Mouse (Mus musculus) kidney, postnatal 25 days (tissue): ENCODE measurements around the gene Llgl1.
A peak's percentile ranks its signal among the peaks of the same experiment; 100 is the strongest.

Source experiments
- DNase-seq, 2 experiments: peaks; one replicate each; pipeline ENCODE4 v3.0.0; 2021; ENCODE audit warnings: mixed read lengths in 2 of 2

Gene Llgl1

DNA sequence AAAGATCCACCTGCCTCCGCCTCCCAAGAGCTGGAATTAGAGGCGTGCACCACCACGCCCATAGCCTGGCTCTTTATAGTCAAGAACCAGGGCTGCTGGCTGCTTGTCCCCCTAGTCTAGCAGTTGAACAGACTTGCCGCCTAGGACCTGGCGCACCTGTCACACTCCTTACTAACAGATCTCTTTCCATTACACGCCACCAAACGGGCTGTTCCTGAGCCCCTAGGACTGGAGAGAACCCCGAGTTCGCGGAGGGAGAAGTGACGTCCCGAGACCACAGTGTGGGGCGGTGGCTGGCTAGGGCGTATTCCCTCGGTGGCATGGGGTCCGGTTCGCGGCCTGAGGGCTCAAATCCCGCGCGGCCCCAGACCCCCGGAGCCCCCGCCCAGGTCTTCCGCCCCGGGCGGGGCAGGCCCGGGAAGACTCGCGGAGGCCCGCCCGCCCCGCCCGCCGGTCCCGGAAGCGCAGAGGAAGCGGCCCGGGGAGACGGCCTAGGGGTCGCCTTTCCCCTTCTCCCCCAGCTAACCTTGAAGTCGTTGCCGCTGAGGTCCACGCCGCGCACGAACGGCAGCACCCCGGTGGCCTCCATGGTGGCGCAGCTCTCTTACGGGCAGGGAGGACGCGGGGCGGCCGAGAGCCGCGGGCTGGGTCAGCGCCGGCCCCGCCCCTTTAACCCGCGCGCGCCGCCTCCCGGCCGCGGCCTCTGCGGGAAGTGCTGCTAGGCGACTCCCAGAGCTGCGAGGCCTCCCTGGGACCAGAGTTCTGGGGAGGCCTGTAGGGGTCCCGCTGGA, 27.3 kb downstream of the Llgl1 start, which contains the start of gene Flii:
Gene Flii, minus strand, starts transcription at position 663 of the 791 bp plus-strand sequence.
- DNase-seq, result peak; percentile 84 to 91

DNA sequence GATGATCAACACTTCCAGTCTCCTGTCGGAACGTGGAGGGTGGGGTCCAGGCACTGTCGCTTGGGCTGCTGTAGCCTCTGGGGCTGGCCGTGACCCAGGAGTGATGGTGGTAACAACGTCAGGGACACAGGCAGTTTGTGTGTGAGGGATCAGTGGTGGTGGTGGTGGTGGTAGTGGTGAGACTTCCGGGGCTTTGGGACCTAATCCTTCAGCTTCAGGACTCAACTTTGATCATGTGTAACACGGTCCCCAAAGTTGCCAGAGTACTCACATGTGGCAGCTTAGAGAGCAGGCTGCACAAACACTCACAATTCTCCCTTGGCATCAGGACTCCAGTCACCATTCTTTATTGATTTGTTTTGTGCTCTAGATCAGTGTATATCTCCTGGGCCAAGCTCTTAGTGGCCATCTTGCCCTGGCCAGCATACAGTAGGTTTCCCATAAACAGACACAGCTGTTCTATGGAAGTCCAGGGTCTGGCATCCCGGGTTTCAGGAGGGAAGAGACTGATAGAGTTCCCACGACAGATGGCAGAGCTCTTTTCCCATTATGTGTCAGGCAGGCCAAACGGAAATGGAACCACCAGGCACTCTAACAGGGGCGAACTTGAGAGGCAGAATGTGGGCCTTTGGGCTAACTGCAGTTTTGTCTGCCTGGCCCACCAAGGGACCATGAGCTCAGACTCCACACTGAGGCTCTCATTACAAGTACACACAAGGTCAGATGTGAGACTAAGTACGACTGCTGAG, 28.0 kb downstream of the Llgl1 start:
- no peak for DNase-seq

DNA sequence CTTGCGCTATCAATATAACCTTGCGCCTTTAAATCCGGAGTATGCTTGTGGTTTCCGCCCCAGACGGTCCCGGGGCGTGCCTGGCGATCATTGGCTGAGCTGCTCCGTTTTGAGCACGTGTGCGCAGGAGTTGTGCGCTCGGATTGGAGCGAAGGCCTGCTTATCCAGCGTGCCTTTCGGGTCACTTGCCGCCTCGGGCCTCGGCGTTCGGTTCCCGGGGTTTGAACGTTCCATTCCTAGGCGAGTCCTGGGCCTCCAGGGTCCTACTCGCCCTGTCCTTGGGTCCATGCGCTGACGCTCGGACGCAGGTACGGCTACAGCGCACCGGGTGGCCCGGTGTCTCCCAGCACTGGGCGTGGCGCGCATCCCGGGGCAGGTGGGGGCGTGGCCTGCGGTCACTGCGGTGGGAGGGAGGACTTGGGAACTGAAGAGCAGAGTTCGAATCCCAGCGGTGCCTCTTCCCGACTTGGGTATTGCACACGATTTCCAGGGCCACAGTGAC, 28.8 kb downstream of the Llgl1 start, which contains the start of gene Mief2:
Gene Mief2, plus strand, starts transcription at position 139 of the 502 bp plus-strand sequence.
- peak; percentile 96 to 99 for DNase-seq

DNA sequence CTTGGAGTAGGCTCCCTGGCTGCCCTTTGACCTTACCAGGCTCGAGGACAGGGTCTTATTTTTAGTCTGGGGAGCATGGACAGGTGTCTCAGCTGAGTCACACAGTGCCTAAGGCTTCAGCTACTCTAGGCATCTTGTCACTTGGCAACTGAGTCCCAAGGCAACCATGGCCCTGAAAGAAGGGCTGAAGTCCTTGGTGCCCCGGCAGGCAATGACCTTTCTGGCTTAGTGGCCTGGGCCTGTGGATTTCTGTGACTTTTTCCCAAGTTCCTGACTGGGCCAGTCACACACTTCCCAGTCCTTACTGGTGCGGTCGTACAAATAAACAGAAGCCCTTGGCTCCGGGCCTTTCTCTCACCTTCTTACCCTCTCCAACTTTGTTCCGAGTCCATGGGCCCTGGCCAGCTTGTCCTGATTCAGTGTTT, 29.7 kb downstream of the Llgl1 start:
- no peak for DNase-seq

DNA sequence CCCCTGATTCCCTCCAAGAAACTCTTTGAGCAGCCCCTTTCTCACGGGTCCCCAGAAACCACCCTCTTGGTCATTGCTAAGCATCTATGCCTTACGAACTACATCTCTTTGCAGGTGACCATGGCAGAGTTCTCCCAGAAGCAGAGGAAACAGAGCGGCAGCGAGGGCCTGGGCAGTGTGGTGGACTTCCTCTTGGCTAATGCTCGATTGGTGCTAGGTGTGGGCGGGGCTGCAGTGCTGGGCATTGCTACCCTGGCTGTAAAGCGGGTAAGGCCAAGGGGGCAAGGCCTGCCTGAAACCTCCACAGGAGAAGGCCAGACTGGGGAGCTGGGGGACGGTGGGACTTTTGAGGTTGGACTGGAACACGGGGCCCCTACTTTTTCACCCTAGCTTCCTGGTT, 30.6 kb downstream of the Llgl1 start:
- DNase-seq, result no peak

DNA sequence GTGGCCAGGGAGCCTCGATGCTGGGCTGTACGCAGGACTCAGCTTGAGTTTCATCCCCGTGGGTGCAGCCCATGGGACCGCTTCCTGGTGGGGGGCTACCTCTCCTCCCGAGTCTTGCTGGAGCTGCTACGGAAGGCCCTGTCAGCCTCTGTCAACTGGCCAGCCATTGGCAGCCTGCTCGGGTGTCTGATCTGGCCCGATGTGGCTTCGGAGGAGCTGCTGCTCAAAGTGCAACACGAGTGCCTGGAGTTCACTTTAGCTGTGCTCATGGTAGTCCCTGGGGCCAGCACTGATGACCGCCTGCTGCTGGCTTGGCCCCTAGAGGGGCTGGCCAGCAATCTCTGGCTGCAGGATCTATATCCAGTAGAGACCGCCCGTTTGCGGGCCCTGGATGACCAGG, 31.7 kb downstream of the Llgl1 start:
- no peak for DNase-seq

DNA sequence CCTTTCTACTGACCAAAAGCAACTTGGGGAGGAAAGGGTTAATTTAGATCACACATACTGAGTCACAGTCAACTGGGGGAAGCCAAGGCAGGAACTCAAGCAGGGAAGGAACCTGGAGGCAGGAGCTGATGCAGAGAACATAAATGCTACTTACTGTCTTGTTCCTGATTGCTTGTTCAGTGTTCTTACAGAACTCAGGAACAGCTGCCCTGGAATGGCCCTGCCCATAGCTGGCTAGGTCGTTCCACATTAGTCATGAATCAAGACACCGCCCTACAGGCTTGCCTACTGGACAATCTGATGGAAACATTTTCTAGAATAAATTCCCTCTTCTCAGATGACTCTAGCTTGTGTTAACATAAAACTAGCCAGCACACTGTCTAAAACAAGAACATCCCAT, 34.7 kb downstream of the Llgl1 start:
- no peak for DNase-seq

DNA sequence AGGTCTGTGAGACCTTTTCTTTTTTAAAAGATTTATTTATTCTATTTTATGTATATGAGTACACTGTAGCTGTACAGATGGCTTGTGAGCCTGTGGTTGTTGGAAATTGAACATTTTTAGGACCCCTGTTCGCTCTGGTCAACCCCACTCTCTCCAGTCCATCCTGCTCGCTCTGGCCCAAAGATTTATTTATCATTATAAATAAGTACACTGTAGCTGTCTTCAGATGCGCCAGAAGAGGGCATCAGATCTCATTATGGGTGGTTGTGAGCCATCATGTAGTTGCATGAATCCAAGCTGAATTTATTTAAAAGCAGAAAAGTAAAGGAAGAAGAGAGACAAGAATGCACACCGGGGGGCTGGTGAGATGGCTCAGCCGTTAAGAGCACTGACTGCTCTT, 35.7 kb downstream of the Llgl1 start:
- no peak for DNase-seq

DNA sequence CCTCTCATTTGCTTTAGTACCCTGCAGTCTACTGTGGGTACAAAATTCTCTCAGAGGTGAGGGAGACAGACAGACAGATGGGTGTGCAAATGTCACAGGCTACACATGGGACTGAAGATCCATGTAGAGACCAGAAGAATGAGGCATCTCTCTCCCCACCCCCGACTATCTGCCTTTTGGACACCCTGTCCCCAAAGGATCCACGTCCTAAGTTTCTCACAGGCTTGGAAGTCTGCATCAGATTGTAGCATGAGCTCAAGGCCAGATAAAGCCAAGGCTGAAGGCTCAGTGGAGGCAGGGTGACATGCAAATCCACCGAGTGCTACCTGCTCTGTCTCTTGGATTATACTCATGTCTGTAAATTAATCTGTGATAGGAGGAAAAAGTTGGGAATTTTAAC, 37.0 kb downstream of the Llgl1 start:
- no peak for DNase-seq

DNA sequence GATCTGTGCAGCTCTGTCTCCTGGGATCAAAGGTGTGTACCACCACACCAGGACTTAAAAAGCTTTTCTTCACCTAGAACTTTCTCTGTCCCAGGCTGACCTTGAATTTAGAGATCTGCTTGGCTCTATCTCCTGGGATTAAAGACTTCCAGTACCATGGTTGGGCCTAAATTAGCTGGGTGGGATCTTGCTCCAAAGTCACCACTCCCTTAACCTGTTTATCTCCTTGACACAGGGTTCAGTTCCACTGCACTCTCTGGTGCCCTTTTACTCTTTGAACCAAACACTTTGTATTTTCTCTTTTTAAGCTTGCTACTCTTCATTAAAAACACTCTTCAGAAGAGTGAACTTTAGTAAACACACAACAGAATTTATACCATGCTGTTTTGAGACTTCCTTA, 37.9 kb downstream of the Llgl1 start:
- no peak for DNase-seq

DNA sequence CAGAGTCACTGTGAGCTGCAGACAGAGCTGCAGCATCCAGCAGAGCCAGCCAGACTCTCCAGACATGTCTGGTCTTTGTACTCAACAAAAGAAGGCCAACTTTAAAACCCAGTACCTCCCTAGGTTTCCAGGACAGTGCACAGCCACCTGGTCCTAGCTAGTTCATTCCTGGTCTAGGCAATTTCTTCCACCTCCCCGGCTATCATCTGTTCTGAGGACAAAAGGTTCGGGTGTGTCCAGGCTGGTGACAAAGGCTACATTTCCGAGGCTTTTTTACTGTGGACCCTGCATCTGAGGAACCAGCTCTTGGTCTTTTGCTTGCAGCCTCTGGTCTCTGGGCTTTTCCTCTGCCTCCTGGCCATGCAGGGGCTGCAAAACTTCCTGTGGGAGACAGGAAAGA, 40.8 kb downstream of the Llgl1 start:
- no peak for DNase-seq

DNA sequence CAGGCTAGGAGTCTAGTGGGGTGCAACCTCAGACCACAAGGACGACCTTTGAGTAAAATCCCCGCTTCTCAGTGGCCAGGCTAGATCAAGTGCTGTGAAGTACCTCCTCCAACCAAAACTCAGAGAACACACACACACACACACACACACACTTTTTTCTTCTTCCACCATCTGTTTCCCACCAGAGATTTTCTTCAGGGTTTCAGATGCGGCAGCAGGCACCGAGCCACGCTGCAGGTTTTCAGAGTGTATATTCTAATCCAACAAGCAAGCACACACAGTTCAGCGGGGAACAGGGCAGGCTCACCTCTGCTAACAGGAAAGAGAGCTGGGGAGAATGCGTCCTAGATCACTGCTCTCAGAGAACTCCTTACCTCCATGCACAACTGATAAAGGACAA, 56.0 kb downstream of the Llgl1 start:
- DNase-seq, result no peak

DNA sequence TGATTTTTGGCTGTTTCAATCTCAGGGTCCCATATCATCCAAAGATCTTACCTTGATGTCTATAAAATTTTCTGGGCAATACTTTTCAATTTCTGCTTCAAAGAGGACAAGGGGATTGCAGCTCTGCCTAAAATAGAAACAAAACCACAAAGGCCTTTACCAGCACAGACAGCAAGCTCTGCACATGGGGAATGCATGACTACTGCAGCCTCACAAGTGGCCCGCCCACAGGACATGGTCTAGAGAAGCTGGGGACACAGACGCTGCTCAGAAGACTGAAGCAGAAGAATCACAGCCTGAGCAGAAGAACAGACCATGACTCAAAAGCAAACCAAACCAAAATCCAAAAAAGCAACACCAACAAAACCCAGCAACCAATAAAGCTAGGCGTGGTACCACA, 62.2 kb downstream of the Llgl1 start:
- no peak for DNase-seq
